Mouse (Mus musculus) kidney, postnatal 0 days (tissue): ENCODE measurements around the gene Akr1c13. TPM values are rescaled to one million over a fixed set of nuclear protein-coding genes. Genes with fewer than 3 reads are reported as not detected.
"Not testable (repeated sequence)": the region's sequence is repeated elsewhere in the genome, so short reads cannot be mapped to it uniquely, and the experiment has no call there.

Experiments used
- ATAC-seq: fragments of 200-750 bp; cut with Nextera tagmentation; replicated peaks from 2 replicates; pipeline ENCODE4 v1.8.0; 2017; ENCODE audit warnings: low read depth, moderate number of reproducible peaks, moderate TSS enrichment, moderate library complexity; ENCODE audit not compliant: low FRiP score
- DNase-seq: peaks from one replicate; pipeline ENCODE4 v3.0.0-alpha.2; 2016; ENCODE audit warnings: low spot score
- H3K27ac ChIP-seq: fragments of 300-500 bp; sonication (generic); 2 replicates; pipeline ENCODE4 v1.5.1; 2014; ENCODE audit warnings: mild to moderate bottlenecking
- H3K27me3 ChIP-seq: fragments of 300-500 bp; sonication (generic); 2 replicates; pipeline ENCODE4 v1.6.1; 2014; ENCODE audit warnings: low read length, mixed read lengths; ENCODE audit not compliant: insufficient read depth
- H3K36me3 ChIP-seq: fragments of 300-500 bp; sonication (generic); 2 replicates; pipeline ENCODE4 v1.6.1; 2014; ENCODE audit warnings: low read length, mixed read lengths; ENCODE audit not compliant: insufficient read depth
- H3K4me1 ChIP-seq: fragments of 300-500 bp; sonication (generic); replicated peaks from 2 replicates; pipeline ENCODE4 v1.6.1; 2014; ENCODE audit warnings: antibody characterized with exemption, low read length, mixed read lengths; ENCODE audit not compliant: insufficient read depth
- H3K4me2 ChIP-seq: fragments of 300-500 bp; sonication (generic); 2 replicates; pipeline ENCODE4 v1.6.1; 2014; ENCODE audit warnings: mild to moderate bottlenecking, low read length, moderate library complexity, mixed read lengths
- H3K4me3 ChIP-seq: fragments of 300-500 bp; sonication (generic); replicated peaks from 2 replicates; pipeline ENCODE4 v1.5.1; 2014; ENCODE audit warnings: low read depth, low read length
- H3K9ac ChIP-seq: fragments of 300-500 bp; sonication (generic); 2 replicates; pipeline ENCODE4 v1.6.1; 2014; ENCODE audit warnings: low read depth, low read length
- H3K9me3 ChIP-seq: fragments of 300-500 bp; sonication (generic); replicated peaks from 2 replicates; pipeline ENCODE4 v1.6.1; 2016; ENCODE audit warnings: low read length, inconsistent platforms, mixed read lengths
- CTCF ChIP-seq: IDR thresholded peaks from 2 replicates; pipeline ENCODE4 v1.5.1; 2016; ENCODE audit warnings: antibody characterized with exemption, low read depth, mild to moderate bottlenecking, moderate library complexity
- WGBS: fragments of 180-500 bp; shearing (Covaris S2); extraction: QIAGEN DNeasy Blood & Tissue Kit; methylation state at CpG from one replicate; pipeline ENCODE4 v1.1.7; 2014; 5-methylcytosine and 5-hydroxymethylcytosine counted together
- polyA plus RNA-seq: library from polyadenylated mRNA; unstranded; fragments of >200 nt; fragmentation: Nextera tagmentation; extraction: Ambion mirVana; gene quantifications from 2 replicates; pipeline ENCODE4 v1.2.1, GENCODE M21; 2015

Akr1c13 gene
- polyA plus RNA-seq, 1 experiment from 2014 or later: 11.6 TPM

DNA sequence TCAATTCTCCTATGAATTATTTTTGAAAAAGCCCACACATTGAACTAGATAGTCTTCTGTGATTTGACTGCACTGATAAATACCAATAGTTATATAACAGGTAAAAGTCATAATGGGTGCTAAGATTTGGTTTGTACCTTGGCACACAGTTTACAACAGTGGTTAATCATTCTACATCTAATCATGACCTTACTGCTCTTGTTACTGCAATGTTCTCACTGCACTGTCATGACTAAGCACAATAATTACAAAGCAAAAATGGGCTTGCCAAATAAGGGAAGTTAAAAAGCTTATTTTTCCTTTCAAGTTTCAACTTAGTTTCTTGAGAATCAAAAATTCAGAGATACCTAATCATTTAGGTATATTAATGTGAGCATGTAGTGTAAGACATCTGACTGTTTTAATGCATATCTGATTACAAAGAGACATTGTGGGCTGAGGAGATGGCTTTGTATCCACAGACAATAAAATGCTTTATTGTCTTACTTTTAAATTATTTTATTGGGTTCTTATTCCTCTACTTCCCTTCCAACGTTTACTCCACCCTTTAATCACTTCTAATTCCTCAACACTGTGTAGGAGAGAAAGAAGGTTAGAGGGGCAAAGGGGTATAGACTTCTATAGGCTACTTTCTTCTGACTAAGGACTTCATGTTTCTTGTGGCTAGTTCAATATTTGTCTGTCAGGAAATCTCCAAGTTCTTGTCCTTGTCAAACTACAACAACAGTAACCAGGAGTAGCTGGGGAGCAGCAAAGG is 15.4 kb downstream of the Akr1c13 start:
- Histone ChIP-seq H3K27ac (no peak overlapping the region), H3K9ac (no peak overlapping the region), H3K4me2 (no peak overlapping the region), H3K9me3 (no peaks in the 10 kb centered on the region), H3K36me3 (no peaks in the 10 kb centered on the region), H3K27me3 (no peaks in the 10 kb centered on the region), H3K4me3 (no peak overlapping the region), H3K4me1 (no peaks in the 10 kb centered on the region)
- ATAC-seq (no peak), DNase-seq (no peak)
- TF ChIP-seq CTCF: no peak
- 5% methylated on average over 1 of the region's 1 CpGs for WGBS

DNA sequence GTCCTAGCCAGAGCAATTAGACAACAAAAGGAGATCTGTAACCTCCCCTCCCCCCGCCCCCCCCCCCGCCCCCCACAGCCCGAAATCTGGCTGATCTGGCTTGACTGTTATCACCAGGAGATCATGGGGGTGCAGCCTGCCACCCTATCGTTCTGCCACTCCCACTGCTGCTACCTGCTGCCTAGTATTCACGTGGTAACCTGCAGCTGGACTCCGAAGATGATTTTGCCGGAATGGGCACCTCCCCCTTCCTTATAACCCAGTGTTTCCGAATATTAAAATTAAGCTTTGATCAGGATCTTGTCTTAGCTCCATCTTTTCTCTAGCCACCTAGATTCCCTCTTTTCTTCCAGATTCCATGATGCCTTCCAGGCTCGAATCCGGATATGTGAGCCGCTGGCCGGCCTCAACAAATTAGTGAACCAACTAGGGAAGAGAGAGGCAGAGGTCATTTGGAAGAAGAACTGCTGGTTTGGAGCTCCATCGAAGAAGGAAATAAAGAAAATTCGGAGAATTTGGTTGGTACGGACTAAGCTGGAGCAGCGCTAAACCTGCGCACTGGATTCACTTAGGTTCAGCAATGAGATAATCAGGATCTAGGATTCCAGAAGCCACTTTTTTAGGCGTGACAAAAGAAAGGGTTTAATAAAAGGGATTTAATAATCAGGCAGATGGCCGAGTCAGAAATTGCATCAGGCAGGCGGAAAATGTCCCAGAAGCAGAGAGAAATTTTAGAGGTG is 20.8 kb downstream of the Akr1c13 start:
- H3K9me3 ChIP-seq: no peaks in the 10 kb centered on the region
- WGBS: 87% methylated on average over 20 of the region's 20 CpGs
- DNase-seq: no peak

DNA sequence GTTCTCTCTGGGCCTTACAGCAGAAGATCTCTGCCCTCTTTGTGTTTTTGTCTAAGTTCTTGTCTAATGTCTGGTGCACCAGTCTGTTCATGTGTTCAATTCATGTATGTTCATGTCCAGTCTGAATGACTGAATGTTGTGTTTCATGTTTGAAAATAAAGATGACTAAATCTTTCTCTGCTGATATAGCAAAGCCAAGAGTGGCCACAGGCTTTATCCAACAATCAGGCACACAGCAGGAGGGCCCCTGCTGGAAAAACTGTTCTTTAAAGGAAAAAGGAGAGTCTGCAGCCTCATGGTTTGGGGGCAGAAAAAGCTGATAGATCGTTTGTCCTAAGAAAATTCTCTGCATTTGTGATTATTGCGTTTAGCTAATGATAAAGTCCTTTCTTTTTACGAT is 21.4 kb downstream of the Akr1c13 start:
- Histone ChIP-seq H3K36me3 (no peaks in the 10 kb centered on the region), H3K27ac (no peak overlapping the region), H3K27me3 (no peaks in the 10 kb centered on the region), H3K4me1 (no peaks in the 10 kb centered on the region), H3K4me3 (no peak overlapping the region), H3K9me3 (no peaks in the 10 kb centered on the region), H3K9ac (no peak overlapping the region), H3K4me2 (no peak overlapping the region)
- no peak for DNase-seq
- TF ChIP-seq CTCF: no peak
- WGBS: 81% methylated on average over 3 of the region's 3 CpGs
- no peak for ATAC-seq

More for the DNA sequence above, 20.8 kb downstream of the Akr1c13 start:
- no peaks in the 10 kb centered on the region for H3K27me3 ChIP-seq
- H3K4me2 ChIP-seq: no peak overlapping the region
- H3K9ac ChIP-seq: no peak overlapping the region
- no peaks in the 10 kb centered on the region for H3K36me3 ChIP-seq
- H3K4me1 ChIP-seq: no peaks in the 10 kb centered on the region
- no peak overlapping the region for H3K27ac ChIP-seq
- no peak for ATAC-seq
- TF ChIP-seq CTCF: no peak
- no peak overlapping the region for H3K4me3 ChIP-seq

DNA sequence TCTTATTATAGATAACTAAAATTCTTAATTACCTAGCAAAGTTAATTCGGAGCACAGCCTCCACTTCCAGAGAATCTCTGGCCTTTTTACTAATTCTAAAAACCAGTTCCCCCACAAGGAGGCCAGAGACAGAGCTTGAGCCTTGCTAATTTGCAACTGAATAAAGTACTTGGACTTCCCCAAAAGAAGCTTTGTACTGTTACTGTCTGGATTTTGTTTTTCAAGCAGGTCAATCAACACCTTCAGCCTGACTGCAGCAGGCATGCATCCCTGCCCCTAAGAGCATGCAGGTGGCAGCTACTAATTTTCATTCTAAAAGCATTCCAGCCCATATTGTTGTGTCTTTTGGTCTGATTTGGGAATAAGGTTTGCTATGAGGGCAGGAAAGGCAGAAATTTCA is 24.5 kb downstream of the Akr1c13 start:
- not testable (repeated sequence) for H3K27ac ChIP-seq, H3K9ac ChIP-seq, H3K4me2 ChIP-seq, DNase-seq, H3K4me1 ChIP-seq, H3K27me3 ChIP-seq, H3K9me3 ChIP-seq, H3K36me3 ChIP-seq, ATAC-seq, H3K4me3 ChIP-seq
- WGBS: 85% methylated on average over 1 of the region's 1 CpGs

DNA sequence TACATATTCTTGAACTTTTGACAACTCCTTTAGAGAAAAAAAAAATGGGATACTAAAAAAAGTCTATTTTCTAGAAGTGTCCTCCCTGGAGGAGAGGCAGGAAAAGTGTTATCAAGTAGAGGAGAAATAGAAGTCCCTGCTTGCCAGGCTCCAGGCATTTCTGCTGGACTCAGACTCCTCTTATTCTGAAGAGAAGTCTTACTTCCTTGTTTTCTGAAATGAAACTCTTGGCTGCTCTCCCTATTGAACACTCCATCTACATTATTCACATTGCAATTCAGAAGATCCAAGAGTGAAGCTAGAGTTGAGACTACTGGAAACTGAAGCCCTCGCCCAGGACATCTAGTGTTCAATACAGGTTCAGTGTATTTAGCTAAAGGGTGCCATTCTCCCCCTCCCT is 37.5 kb downstream of the Akr1c13 start, which contains the start of gene Akr1c19:
Akr1c19 (plus strand) TSS at position 260 of the 400 bp plus-strand sequence.
- H3K36me3 ChIP-seq: no peaks in the 10 kb centered on the region
- 0 out of 2 replicates have a peak, but pooled peaks cover 3% of the 10 kb centered on the region for H3K4me1 ChIP-seq
- H3K4me3 ChIP-seq: no peak within 1 kb of the TSS
- H3K9ac ChIP-seq: no peak within 1 kb of the TSS
- DNase-seq (peak; percentile 62), ATAC-seq (no peak)
- no peak for TF ChIP-seq CTCF
- no peaks in the 10 kb centered on the region for H3K27me3 ChIP-seq
- WGBS: 58% methylated on average over 1 of the region's 1 CpGs
- no peak within 1 kb of the TSS for H3K4me2 ChIP-seq
- H3K9me3 ChIP-seq: no peaks in the 10 kb centered on the region
- no peak within 1 kb of the TSS for H3K27ac ChIP-seq

DNA sequence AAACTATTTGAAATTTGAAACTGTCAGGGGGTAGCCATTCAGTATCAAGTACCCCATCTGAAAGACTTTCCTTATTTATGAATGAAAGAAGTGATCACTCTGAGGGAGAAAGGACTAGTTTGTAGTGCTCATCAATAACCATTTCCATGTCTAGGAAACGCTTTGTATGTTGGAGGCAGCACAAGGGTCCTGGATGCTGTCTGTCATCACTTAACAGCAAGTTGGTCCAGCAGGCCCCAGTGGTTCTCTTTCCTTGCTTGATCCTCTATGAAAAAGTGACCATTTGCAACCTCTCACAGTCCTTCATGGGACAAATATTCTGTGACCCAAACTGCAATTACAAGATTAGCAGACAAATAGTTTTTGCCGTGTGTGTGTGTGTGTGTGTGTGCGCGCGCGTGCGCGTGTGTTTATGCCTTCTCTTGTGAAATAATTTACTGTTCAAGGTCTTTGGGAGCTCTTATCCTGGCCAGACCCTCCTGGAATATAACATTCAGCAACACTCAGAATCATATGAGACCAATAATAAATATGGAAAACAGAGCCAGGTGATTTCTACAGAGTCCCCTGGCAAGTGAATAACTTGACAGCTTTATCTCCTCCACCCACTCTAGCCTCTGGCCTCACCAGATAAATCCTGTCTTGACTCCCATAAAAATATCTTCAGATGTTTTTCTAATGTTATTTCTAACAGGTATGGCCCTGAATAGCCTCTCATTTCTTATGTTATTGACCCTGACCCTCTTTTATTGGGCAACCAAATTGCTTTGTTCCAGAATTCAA is 40.1 kb downstream of the Akr1c13 start:
- Histone ChIP-seq H3K9ac (no peak overlapping the region), H3K4me1 (0 out of 2 replicates have a peak, but pooled peaks cover 3% of the 10 kb centered on the region)
- no peak for ATAC-seq

More for the DNA sequence above, 40.1 kb downstream of the Akr1c13 start:
- no peak for DNase-seq
- H3K4me2 ChIP-seq: no peak overlapping the region
- WGBS: 83% methylated on average over 8 of the region's 8 CpGs
- TF ChIP-seq CTCF: no peak
- H3K4me3 ChIP-seq: no peak overlapping the region
- no peaks in the 10 kb centered on the region for H3K9me3 ChIP-seq
- no peaks in the 10 kb centered on the region for H3K36me3 ChIP-seq
- H3K27me3 ChIP-seq: no peaks in the 10 kb centered on the region
- H3K27ac ChIP-seq: no peak overlapping the region
